In the genomic region with DNA sequence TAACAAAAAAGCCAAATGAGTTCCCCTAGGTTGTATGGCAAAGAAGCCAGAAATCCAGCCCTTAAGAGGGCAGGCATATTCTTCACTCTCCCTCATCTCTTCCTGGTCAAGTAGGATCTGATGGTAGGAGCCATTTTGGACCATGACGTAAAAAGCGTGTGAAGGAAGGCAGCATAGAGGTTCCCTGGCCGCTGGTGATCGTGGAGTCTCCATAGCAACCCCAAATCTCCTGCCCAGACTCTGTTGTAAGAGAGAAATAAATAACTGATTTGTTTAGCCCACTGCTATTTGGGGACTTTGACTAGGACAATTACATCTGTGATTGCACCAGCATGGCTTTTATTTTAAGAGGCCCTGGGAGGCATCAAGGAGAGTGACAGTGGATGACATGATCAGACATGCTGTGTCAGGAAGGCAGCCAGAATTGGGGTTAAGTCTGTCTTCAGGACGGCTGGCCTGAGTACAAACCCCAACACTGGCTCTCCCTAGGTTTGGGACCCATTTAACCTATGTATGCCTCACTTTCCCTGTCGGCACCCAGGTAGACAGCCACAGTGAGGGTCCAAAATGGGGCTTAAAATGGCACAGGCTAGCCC, we compare ENCODE assay signal across 23 mouse cellular contexts. TPM values are rescaled to one million over a fixed set of nuclear protein-coding genes. Genes with fewer than 3 reads are reported as not detected.
DNase-seq lines count a peak whose midpoint lies in the region; ATAC-seq lines count a peak whose summit lies in the region.
"Had no signal": no experiment of that assay in that cellular context is flagged by ENCODE, and none has a peak within 500 bp of the region (broad histone marks: within the 10 kb centered on the region; RNA-seq: fewer than 3 reads in every experiment).

No protein-coding gene starts in this region.

- no peaks in the 10 kb centered on the region for H3K36me3 ChIP-seq in limb, embryonic 10.5 days
- H3K36me3 ChIP-seq: forebrain, embryonic 12.5 days; G1E; heart, embryonic 13.5 days had no signal

- peaks cover 3% of the 10 kb centered on the region; the same call in 1 of the 2 replicates for H3K27me3 ChIP-seq in limb, embryonic 10.5 days (ENCODE audit: low read depth, poor library complexity, severe bottlenecking)
- H3K27me3 ChIP-seq: heart, embryonic 13.5 days had no signal

- peak overlapping the region; percentile 7; the same call in 1 of the 2 replicates for H3K27ac ChIP-seq in limb, embryonic 10.5 days
- H3K27ac ChIP-seq: forebrain, embryonic 12.5 days; kidney, postnatal 0 days; left cerebral cortex, adult 2 months; liver, embryonic 14.5 days had no signal

- ATAC-seq in frontal cortex, adult (ENCODE audit: low TSS enrichment): 0 out of 2 replicates have a peak, but pooled peaks have one; percentile 44
- ATAC-seq: lung, postnatal 0 days had no signal

- peaks cover 54% of the 10 kb centered on the region for H3K4me1 ChIP-seq in limb, embryonic 10.5 days

- DNase-seq in frontal cortex, postnatal 36 days (ENCODE audit: low spot score in 2 of 2): no peak
- DNase-seq in left cerebral cortex, postnatal 14 days (ENCODE audit: low spot score in 2 of 2): peak; percentile 47 to 68
- no peak for DNase-seq in left cerebral cortex, adult 18-20 months (ENCODE audit: low spot score in 2 of 2)
- DNase-seq in R1 (ENCODE audit: low read depth, low spot score): peak; percentile 53
- no peak for DNase-seq in limb, embryonic 10.5 days (ENCODE audit: low spot score)
- DNase-seq in embryo, embryonic 10 days (ENCODE audit: low spot score): no peak
- no peak for DNase-seq in kidney, postnatal 36 days
- DNase-seq: adrenal gland, postnatal 25 days; cerebellum, adult 18-20 months; cerebellum, postnatal 36 days; gastrocnemius, postnatal 36 days; heart, postnatal 36 days; kidney, adult 18-20 months; right cerebral cortex, postnatal 14 days; thymus, adult 2 months had no signal

- intact Hi-C loops in left cerebral cortex, postnatal 14 days (cut with DNase I): no loop called here

- 63% methylated on average over 6 of the region's 6 CpGs for WGBS in limb, embryonic 10.5 days

- no peak overlapping the region for H3K4me3 ChIP-seq in limb, embryonic 10.5 days
- H3K4me3 ChIP-seq: forebrain, embryonic 12.5 days; heart, embryonic 13.5 days; left cerebral cortex, adult 2 months had no signal

- no peaks in the 10 kb centered on the region for H3K9me3 ChIP-seq in limb, embryonic 10.5 days (replicated peaks)
- H3K9me3 ChIP-seq: forebrain, embryonic 12.5 days; heart, embryonic 13.5 days had no signal

RNA-seq across cellular contexts. Expression of a gene that starts 8.3 kb away (rescaled TPM):
- total RNA-seq in left cerebral cortex, postnatal 14 days (2021): 10 to 100 TPM; 11.8 to 15.0 TPM
- 10 to 100 TPM in 1 of 2 experiments, 1 to 10 TPM in 1; 9.3 to 11.7 TPM for total RNA-seq in left cerebral cortex, adult 18-20 months (2021)
- 1.0 and 3.2 TPM in 2 replicates for polyA plus RNA-seq in limb, embryonic 10.5 days (2016; fragmentation: Nextera tagmentation; extraction: Ambion mirVana)
- polyA plus RNA-seq: G1E had no signal

Comparison
In these comparisons a context has a peak if more than half of its experiments do, and no peak if none do; other contexts are left out.
1. DNase-seq: peak in left cerebral cortex, postnatal 14 days (2 of 2) and R1 (single experiment); none in frontal cortex, postnatal 36 days (0 of 2), left cerebral cortex, adult 18-20 months (0 of 2), limb, embryonic 10.5 days (single experiment), embryo, embryonic 10 days (single experiment) and kidney, postnatal 36 days (0 of 2).